Comparison of ENCODE assay signal across 11 mouse cellular contexts in the genomic region with DNA sequence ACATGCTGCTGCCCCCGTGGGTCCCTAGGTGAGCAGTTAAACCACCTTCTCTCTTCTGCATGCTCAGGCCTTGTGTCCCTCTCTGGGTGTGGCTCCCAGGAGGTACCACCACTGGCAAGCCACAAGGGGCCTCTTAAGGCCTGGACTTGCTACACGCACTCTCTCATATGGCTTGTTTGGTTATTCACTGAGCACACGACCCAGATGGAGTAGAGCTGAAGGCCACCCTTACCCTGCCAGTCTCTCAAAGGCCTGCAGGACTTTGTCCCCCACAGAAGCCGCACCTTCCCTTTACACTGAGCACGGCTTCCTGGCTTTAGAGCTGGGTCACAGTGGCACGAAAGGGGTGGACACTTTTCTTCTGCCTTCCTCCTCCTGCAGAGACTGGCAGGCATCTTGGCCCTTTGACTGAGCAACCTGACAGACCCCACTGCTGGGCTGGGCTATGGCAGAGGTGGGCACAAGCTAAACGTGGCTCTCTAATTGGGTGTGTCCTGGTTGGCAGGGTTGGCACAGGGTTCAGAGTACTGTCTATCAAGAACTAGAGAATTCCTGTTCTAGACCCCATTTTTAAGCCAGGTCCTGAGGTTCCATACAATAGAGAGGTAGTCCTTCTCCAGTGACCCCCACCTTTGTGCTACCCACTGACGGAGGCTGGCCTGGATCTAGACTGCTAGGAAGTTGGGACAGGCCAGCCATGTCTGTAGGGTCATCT. TPM values are rescaled to one million over a fixed set of nuclear protein-coding genes. Genes with fewer than 3 reads are reported as not detected.
DNase-seq lines count a peak whose midpoint lies in the region; ATAC-seq and TF ChIP-seq lines count a peak whose summit lies in the region.
"Had no signal": no experiment of that assay in that cellular context is flagged by ENCODE, and none has a peak within 500 bp of the region (broad histone marks: within the 10 kb centered on the region; RNA-seq: fewer than 3 reads in every experiment).

No protein-coding gene starts in this region.

- DNase-seq in gastrocnemius, adult 2 months = no peak
- DNase-seq in gastrocnemius, adult 8-10 months (ENCODE audit: low spot score in 2 of 2) = no peak
- no peak for DNase-seq in lung, adult 2 months
- DNase-seq in lung, postnatal 10 days = no peak
- DNase-seq in ovary, postnatal 10 days (ENCODE audit: low spot score) = no peak
- no peak for DNase-seq in gastrocnemius, adult 18-20 months (ENCODE audit: low spot score)

- peak overlapping the region; percentile 57 for H3K4me2 ChIP-seq in intestine, embryonic 16.5 days (ENCODE audit: low read depth, low read length)
- H3K4me2 ChIP-seq: forebrain, embryonic 13.5 days; midbrain, embryonic 15.5 days had no signal

- WGBS in lung, adult 2 months = 50% methylated on average over 8 of the region's 8 CpGs
- 51% methylated on average over 8 of the region's 8 CpGs for WGBS in intestine, embryonic 16.5 days

- intact Hi-C loops in gastrocnemius, adult 2 months (cut with DNase I) = no loop called here

- no peak for TF ChIP-seq CTCF in gastrocnemius, adult 2 months (IDR thresholded peaks at IDR 0.05)
- no peak for TF ChIP-seq CTCF in lung, adult 2 months (IDR thresholded peaks at IDR 0.05; ENCODE audit: insufficient read depth, low read length)

- ATAC-seq in intestine, embryonic 16.5 days = peak; percentile 63
- peak; percentile 11; the same call in 1 of the 2 replicates for ATAC-seq in monocyte, adult 5-6 weeks (replicated peaks; ENCODE audit: insufficient number of reproducible peaks, low FRiP score, low TSS enrichment, poor library complexity, severe bottlenecking)
- ATAC-seq: forebrain, embryonic 13.5 days; hindbrain, postnatal 0 days; midbrain, embryonic 15.5 days had no signal

- H3K9ac ChIP-seq in intestine, embryonic 16.5 days (ENCODE audit: low read depth, low read length) = peak overlapping the region; percentile 52
- H3K9ac ChIP-seq: forebrain, embryonic 13.5 days; midbrain, embryonic 15.5 days had no signal

- peak overlapping the region; percentile 81 for H3K27ac ChIP-seq in gastrocnemius, adult 2 months
- H3K27ac ChIP-seq in intestine, embryonic 16.5 days (ENCODE audit: low read length) = peak overlapping the region; percentile 97
- H3K27ac ChIP-seq: forebrain, embryonic 13.5 days; hindbrain, postnatal 0 days; midbrain, embryonic 15.5 days had no signal

- H3K4me3 ChIP-seq in gastrocnemius, adult 2 months = peak overlapping the region; percentile 18
- H3K4me3 ChIP-seq in lung, adult 2 months (replicated peaks; ENCODE audit: extremely low read depth, low read depth, low read length) = no peak overlapping the region
- peak overlapping the region; percentile 43 for H3K4me3 ChIP-seq in intestine, embryonic 16.5 days (ENCODE audit: low read length)
- H3K4me3 ChIP-seq: forebrain, embryonic 13.5 days; midbrain, embryonic 15.5 days had no signal

- 0 out of 2 replicates have a peak, but pooled peaks have one; percentile 7 for TF ChIP-seq POLR2A in lung, adult 2 months (IDR thresholded peaks at IDR 0.05; ENCODE audit: borderline replicate concordance, extremely low read depth, low read depth, low read length)

- H3K36me3 ChIP-seq in intestine, embryonic 16.5 days (ENCODE audit: control insufficient read depth, insufficient read depth, low read length) = no peaks in the 10 kb centered on the region
- H3K36me3 ChIP-seq: midbrain, embryonic 15.5 days had no signal

- H3K4me1 ChIP-seq in lung, adult 2 months (ENCODE audit: control insufficient read depth, insufficient read depth, low read length) = peaks cover 12% of the 10 kb centered on the region
- H3K4me1 ChIP-seq in intestine, embryonic 16.5 days (ENCODE audit: control insufficient read depth, insufficient read depth, low read length) = peaks cover 51% of the 10 kb centered on the region
- H3K4me1 ChIP-seq: forebrain, embryonic 13.5 days; midbrain, embryonic 15.5 days had no signal

- H3K27me3 ChIP-seq in intestine, embryonic 16.5 days (replicated peaks; ENCODE audit: control insufficient read depth, insufficient read depth, low read length) = no peaks in the 10 kb centered on the region

- no peaks in the 10 kb centered on the region for H3K9me3 ChIP-seq in intestine, embryonic 16.5 days (ENCODE audit: control insufficient read depth, low read length)
- H3K9me3 ChIP-seq: forebrain, embryonic 13.5 days; midbrain, embryonic 15.5 days had no signal

RNA-seq across cellular contexts. Expression of a gene that starts 2.8 kb away (rescaled TPM):
- under 1 TPM; 0.41 to 0.59 TPM for total RNA-seq in gastrocnemius, adult 2 months (2021)
- total RNA-seq in gastrocnemius, adult 8-10 months (2022) = 1 to 10 TPM in 1 of 4 experiments, under 1 TPM in 3; 0.27 to 1.1 (median 0.40) TPM
- 23.5 and 26.4 TPM in 2 replicates for polyA plus RNA-seq in lung, adult 2 months (2012; rRNA removed)
- 29.6 and 31.0 TPM in 2 replicates for polyA plus RNA-seq in intestine, embryonic 16.5 days (2015; fragmentation: Nextera tagmentation; extraction: Ambion mirVana)
- 315 to 366 TPM (median 360 TPM) in 3 replicates for total RNA-seq in monocyte, adult 5-6 weeks (2017)
- under 1 TPM; 0.30 to 0.66 TPM for total RNA-seq in gastrocnemius, adult 18-20 months (2021)

RNA-seq across cellular contexts. Expression of a gene that starts 27.2 kb away (rescaled TPM):
- 10 to 100 TPM; 27.6 to 29.1 TPM for total RNA-seq in gastrocnemius, adult 2 months (2021)
- total RNA-seq in gastrocnemius, adult 8-10 months (2022) = 10 to 100 TPM; 27.1 to 32.6 (median 27.3) TPM
- 12.0 and 18.0 TPM in 2 replicates for polyA plus RNA-seq in lung, adult 2 months (2012; rRNA removed)
- 44.6 and 49.5 TPM in 2 replicates for polyA plus RNA-seq in intestine, embryonic 16.5 days (2015; fragmentation: Nextera tagmentation; extraction: Ambion mirVana)
- total RNA-seq in monocyte, adult 5-6 weeks (2017) = 91.2 to 135 TPM (median 106 TPM) in 3 replicates
- 10 to 100 TPM; 28.1 to 29.3 TPM for total RNA-seq in gastrocnemius, adult 18-20 months (2021)

RNA-seq across cellular contexts. Expression of a gene that starts 35.9 kb away (rescaled TPM):
- total RNA-seq in gastrocnemius, adult 2 months (2021) = 10 to 100 TPM in 1 of 2 experiments, 1 to 10 TPM in 1; 7.0 to 18.6 TPM
- total RNA-seq in gastrocnemius, adult 8-10 months (2022) = 1 to 10 TPM; 4.1 to 10.0 (median 7.3) TPM
- polyA plus RNA-seq in lung, adult 2 months (2012; rRNA removed) = 11.2 and 13.8 TPM in 2 replicates
- 4.1 and 4.8 TPM in 2 replicates for polyA plus RNA-seq in intestine, embryonic 16.5 days (2015; fragmentation: Nextera tagmentation; extraction: Ambion mirVana)
- total RNA-seq in monocyte, adult 5-6 weeks (2017) = 47.3 to 80.2 TPM (median 65.0 TPM) in 3 replicates
- total RNA-seq in gastrocnemius, adult 18-20 months (2021) = 10 to 100 TPM in 1 of 2 experiments, 1 to 10 TPM in 1; 6.3 to 15.4 TPM

Comparison
In these comparisons a context has a peak if more than half of its experiments do, and no peak if none do; other contexts are left out.
1. RNA of a gene that starts 2.8 kb away (total RNA-seq): 315 to 366 TPM in monocyte, adult 5-6 weeks; 0.30 to 0.66 TPM in gastrocnemius, adult 18-20 months, 0.41 to 0.59 TPM in gastrocnemius, adult 2 months and 0.27 to 1.1 TPM in gastrocnemius, adult 8-10 months; every median in the first group is over 100 times any median in the second.